Mouse (Mus musculus) ES-E14 (cell line): Measurements from ENCODE around the gene Acot1. TPM values are rescaled to one million over a fixed set of nuclear protein-coding genes. Genes with fewer than 3 reads are reported as not detected.
"Not testable (repeated sequence)": the region's sequence is repeated elsewhere in the genome, so short reads cannot be mapped to it uniquely, and the experiment has no call there.

Experiments
- DNase-seq: peaks from one replicate; pipeline ENCODE4 v3.0.0-alpha.2; 2013; ENCODE audit warnings: low read depth, low spot score
- H3K27ac ChIP-seq: 2 replicates; pipeline ENCODE4 v1.5.1; 2012; ENCODE audit warnings: low read depth, mild to moderate bottlenecking, low read length, moderate library complexity, mixed read lengths; ENCODE audit not compliant: poor library complexity, insufficient read depth, severe bottlenecking
- H3K36me3 ChIP-seq: 2 replicates; pipeline ENCODE4 v1.6.1; 2012; ENCODE audit warnings: mild to moderate bottlenecking, low read length, moderate library complexity, mixed read lengths; ENCODE audit not compliant: control insufficient read depth, poor library complexity, insufficient read depth, severe bottlenecking
- H3K4me1 ChIP-seq, 2 experiments: fragments of 150-350 bp in 1 of 2; sonication (generic) in 1 of 2; 2 replicates each; pipeline ENCODE4 v1.6.1; 2012; ENCODE audit warnings: low read length in 2 of 2, mild to moderate bottlenecking in 1 of 2, mixed read lengths in 1 of 2; ENCODE audit not compliant: control insufficient read depth in 2 of 2, insufficient read depth in 2 of 2, poor library complexity in 1 of 2
- H3K4me3 ChIP-seq, 2 experiments: fragments of 150-350 bp in 1 of 2; sonication (generic) in 1 of 2; 2 replicates each; pipeline ENCODE4 v1.5.1; 2012; ENCODE audit warnings: low read length in 2 of 2, low read depth in 1 of 2, mild to moderate bottlenecking in 1 of 2, mixed read lengths in 1 of 2; ENCODE audit not compliant: insufficient read depth in 1 of 2, poor library complexity in 1 of 2, severe bottlenecking in 1 of 2
- H3K9ac ChIP-seq: 2 replicates; pipeline ENCODE4 v1.6.1; 2012; ENCODE audit warnings: low read depth, mild to moderate bottlenecking, low read length, mixed read lengths; ENCODE audit not compliant: poor library complexity, insufficient read depth, severe bottlenecking
- H3K9me3 ChIP-seq: fragments of 150-350 bp; sonication (generic); 2 replicates; pipeline ENCODE4 v1.6.1; 2012; ENCODE audit warnings: low read depth, mild to moderate bottlenecking, low read length; ENCODE audit not compliant: control insufficient read depth, insufficient read depth
- CHD2 ChIP-seq: IDR thresholded peaks from 2 replicates; pipeline ENCODE4 v1.6.1; 2014; ENCODE audit warnings: mild to moderate bottlenecking, low read depth, low read length, inconsistent platforms
- HCFC1 ChIP-seq: IDR thresholded peaks from 2 replicates; pipeline ENCODE4 v1.6.1; 2012; ENCODE audit warnings: low read length, inconsistent platforms, borderline replicate concordance; ENCODE audit not compliant: insufficient read depth
- MAFK ChIP-seq: IDR thresholded peaks from 2 replicates; pipeline ENCODE4 v1.6.1; 2014; ENCODE audit warnings: mild to moderate bottlenecking, low read depth, low read length, inconsistent platforms; ENCODE audit not compliant: insufficient read depth
- ZC3H11A ChIP-seq: IDR thresholded peaks from 2 replicates; pipeline ENCODE4 v1.6.1; 2012; ENCODE audit warnings: low read depth, mild to moderate bottlenecking, inconsistent platforms, low read length, borderline replicate concordance
- ZNF384 ChIP-seq: IDR thresholded peaks from 2 replicates; pipeline ENCODE4 v1.6.1; 2012; ENCODE audit warnings: low read depth, low read length, inconsistent platforms
- in situ Hi-C, 2 experiments: fragments of 600-800 bp; cut with MboI; formaldehyde crosslinking; loops; one replicate each; pipeline ENCODE4 v1.15.1; 2025; ENCODE audit warnings: low sequenced_read_pairs in 2 of 2, inconsistent platforms in 1 of 2; ENCODE audit not compliant: unreplicated experiment in 2 of 2
- total RNA-seq: library from RNA; depleted of rRNA; stranded (reverse); fragments of 300-350 nt; gene quantifications from 2 replicates; pipeline ENCODE4 v1.2.3, GENCODE M21; 2012

Acot1 gene
- total RNA-seq, 1 experiment, result 10.2 TPM

DNA sequence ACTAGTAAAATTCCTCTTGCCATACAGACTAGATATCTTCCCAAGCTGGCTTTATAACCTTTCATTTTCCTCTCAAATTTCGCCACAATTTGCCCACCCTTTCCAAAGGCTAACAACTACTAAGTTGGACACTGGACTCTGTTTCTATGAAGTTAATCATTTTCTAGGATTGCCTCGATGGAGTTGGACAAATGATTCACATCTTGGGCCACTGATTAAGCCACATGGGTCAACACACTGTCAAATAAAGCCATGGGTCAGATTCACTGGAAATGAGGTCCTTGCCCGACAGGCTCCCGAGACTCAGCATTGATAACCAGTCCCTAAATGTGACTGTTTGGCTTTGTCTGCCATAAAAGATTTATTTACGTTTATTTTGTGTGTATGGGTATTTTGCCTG is 33.0 kb downstream of the Acot1 start:
- Histone ChIP-seq H3K4me3 (no peak overlapping the region), H3K36me3 (no peaks in the 10 kb centered on the region), H3K27ac (no peak overlapping the region), H3K9me3 (no peaks in the 10 kb centered on the region), H3K4me1 (no peaks in the 10 kb centered on the region; a peak in 1 of 4 replicates), H3K9ac (no peak overlapping the region)
- DNase-seq, result no peak
- TF ChIP-seq HCFC1 (no peak), MAFK (no peak), CHD2 (no peak), ZNF384 (no peak), ZC3H11A (no peak)
- in situ Hi-C loops, result no loop called here

DNA sequence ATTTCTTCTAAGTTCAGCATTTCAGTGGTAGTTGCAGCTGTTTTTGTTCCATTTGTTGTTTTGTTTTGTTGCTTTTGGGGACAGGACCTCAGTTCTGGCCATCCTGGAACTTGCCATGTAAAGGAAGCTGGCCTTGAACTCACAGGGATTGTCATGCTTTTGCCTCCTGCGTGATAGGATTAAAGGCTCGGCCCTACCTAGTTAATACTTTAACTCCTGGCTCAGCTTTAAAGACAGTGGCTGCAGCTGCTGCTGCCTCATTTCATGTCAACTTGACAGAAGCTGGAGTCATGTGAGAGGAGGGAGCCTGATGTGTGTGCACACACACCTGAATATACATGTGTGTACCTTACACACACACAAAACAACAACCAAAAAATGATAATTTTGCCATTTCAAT is 34.8 kb downstream of the Acot1 start:
- Histone ChIP-seq H3K9ac (no peak overlapping the region), H3K27ac (no peak overlapping the region), H3K4me1 (no peaks in the 10 kb centered on the region; a peak in 1 of 4 replicates), H3K9me3 (0 out of 2 replicates have a peak, but pooled peaks cover 1% of the 10 kb centered on the region), H3K4me3 (no peak overlapping the region), H3K36me3 (no peaks in the 10 kb centered on the region)
- no peak for TF ChIP-seq ZNF384
- no peak for TF ChIP-seq MAFK
- TF ChIP-seq ZC3H11A, result no peak
- no peak for TF ChIP-seq CHD2
- no peak for TF ChIP-seq HCFC1
- in situ Hi-C loops, result no loop called here
- no peak for DNase-seq

DNA sequence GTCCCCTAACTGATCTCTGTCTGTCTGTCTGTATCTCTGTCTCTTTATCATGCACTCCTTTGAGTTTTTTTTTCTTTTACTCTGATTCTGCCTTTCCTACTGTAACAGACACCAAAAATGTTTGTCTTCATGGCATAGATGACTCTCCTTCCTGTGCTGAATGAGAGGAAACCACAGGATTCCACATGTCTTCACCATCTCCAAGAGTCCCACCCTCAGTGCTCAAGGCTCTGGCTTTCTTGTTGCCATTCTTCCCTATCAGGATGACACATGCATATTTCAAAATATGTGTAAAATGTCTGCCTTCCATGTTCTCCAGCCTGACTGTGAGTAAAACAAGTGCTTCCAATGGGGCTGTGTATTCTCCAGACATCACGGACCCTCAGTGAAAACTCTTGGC is 37.6 kb downstream of the Acot1 start:
- TF ChIP-seq CHD2 (no peak), MAFK (no peak), HCFC1 (no peak), ZC3H11A (no peak), ZNF384 (no peak)
- no peaks in the 10 kb centered on the region for H3K36me3 ChIP-seq
- H3K9ac ChIP-seq, result no peak overlapping the region

DNA sequence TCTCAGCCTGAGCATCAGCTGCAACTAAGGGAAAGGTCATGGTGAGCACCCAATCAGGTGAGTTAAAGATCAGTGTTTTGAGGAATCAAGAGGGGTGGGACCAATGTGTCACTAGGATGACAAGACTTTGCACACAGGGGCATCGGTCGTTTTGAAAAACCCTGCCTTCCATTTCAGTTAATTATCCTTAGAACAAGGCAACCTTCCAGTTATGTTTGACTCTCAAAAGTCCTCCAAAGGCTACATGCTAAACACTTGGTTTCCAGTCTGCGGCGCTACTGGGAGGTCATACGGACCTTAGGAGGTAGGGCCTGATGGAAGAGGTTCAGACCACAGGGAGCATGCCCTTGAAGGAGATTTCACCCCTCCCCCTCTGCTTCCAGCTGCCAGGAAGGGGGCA is 41.5 kb downstream of the Acot1 start:
- H3K9me3 ChIP-seq, H3K4me3 ChIP-seq, H3K36me3 ChIP-seq, H3K4me1 ChIP-seq, DNase-seq, H3K27ac ChIP-seq, H3K9ac ChIP-seq, in situ Hi-C loops: not testable (repeated sequence)

More for the DNA sequence above, 37.6 kb downstream of the Acot1 start:
- H3K4me3 ChIP-seq, result no peak overlapping the region
- H3K9me3 ChIP-seq, result 0 out of 2 replicates have a peak, but pooled peaks cover 1% of the 10 kb centered on the region
- no peak for DNase-seq
- in situ Hi-C loops, result no loop called here
- H3K4me1 ChIP-seq, result no peaks in the 10 kb centered on the region
- H3K27ac ChIP-seq, result no peak overlapping the region

DNA sequence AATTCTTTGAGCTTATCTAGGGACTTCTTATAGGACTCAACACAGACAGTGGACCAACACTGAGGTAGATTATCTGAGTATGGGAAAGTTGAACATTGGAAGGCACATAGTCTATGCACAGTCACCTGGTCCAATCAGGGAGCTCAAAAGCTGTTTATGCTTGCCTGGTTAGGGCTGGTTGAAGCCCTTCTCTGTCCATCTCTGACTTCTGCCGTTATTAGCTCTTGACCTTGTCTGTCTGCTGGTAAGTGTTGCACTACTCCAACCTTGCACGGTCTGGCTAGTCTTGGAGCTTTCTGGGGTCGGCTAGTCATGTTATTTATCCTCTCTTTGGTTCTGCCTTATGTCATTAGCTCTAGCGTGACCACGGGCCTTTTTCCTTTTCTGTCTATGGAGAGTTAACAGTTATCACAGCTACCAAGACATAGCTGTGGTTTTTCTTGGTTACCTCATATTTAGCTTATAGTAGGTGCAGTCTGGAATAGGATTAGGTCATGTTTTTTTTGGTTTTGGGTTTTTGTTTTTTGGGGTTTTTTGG is 42.7 kb downstream of the Acot1 start, which contains the start of gene Acot3:
Gene Acot3 (plus strand): TSS at position 208 of the 538 bp plus-strand sequence.
- no peak for DNase-seq
- in situ Hi-C loops, result no loop called here
- peak within 1 kb of the TSS in 1 of 2 experiments; percentile 56; a peak in 1 of 4 replicates for H3K4me3 ChIP-seq
- no peaks in the 10 kb centered on the region for H3K4me1 ChIP-seq
- no peaks in the 10 kb centered on the region for H3K36me3 ChIP-seq
- no peak within 1 kb of the TSS for H3K9ac ChIP-seq
- H3K9me3 ChIP-seq, result 0 out of 2 replicates have a peak, but pooled peaks cover 1% of the 10 kb centered on the region
- no peak within 1 kb of the TSS for H3K27ac ChIP-seq
- TF ChIP-seq ZC3H11A, result no peak
- TF ChIP-seq MAFK, result no peak
- no peak for TF ChIP-seq ZNF384
- TF ChIP-seq CHD2, result no peak
- TF ChIP-seq HCFC1, result no peak
